9 mouse cellular contexts compared by ENCODE assay signal in genomic region chr8:116268161-116268560, GRCm38 (mm10).
A peak's percentile ranks its signal among the peaks of the same experiment; 100 is the strongest.
DNase-seq lines count a peak whose midpoint lies in the region; ATAC-seq and TF ChIP-seq lines count a peak whose summit lies in the region.
"Had no signal": no experiment of that assay in that cellular context is flagged by ENCODE, and none has a peak within 500 bp of the region (broad histone marks: within the 10 kb centered on the region; RNA-seq: fewer than 3 reads in every experiment).

No protein-coding gene starts in this region.

- no peak overlapping the region for H3K4me2 ChIP-seq in forebrain, postnatal 0 days (ENCODE audit: low read depth)
- H3K4me2 ChIP-seq in forebrain, embryonic 12.5 days = no peak overlapping the region
- H3K4me2 ChIP-seq: liver, embryonic 15.5 days had no signal

- peak; percentile 29 for DNase-seq in forebrain, postnatal 0 days
- DNase-seq in Muller cell, postnatal 12 days (ENCODE audit: inconsistent ontology term) = peak; percentile 62
- DNase-seq in cerebellum, postnatal 36 days = peak; percentile 43 to 45
- peak; percentile 10 for DNase-seq in layer of hippocampus, adult 9-11 months
- DNase-seq in thymus, postnatal 10 days (ENCODE audit: low spot score in 2 of 2) = no peak
- DNase-seq in spleen, postnatal 10 days (ENCODE audit: low spot score in 2 of 2) = no peak

- no peak overlapping the region for H3K4me3 ChIP-seq in forebrain, postnatal 0 days (ENCODE audit: low read depth, low read length)
- H3K4me3 ChIP-seq in forebrain, embryonic 12.5 days (replicated peaks) = no peak overlapping the region
- H3K4me3 ChIP-seq in small intestine, adult 2 months (ENCODE audit: low read depth, low read length) = no peak overlapping the region
- H3K4me3 ChIP-seq: liver, embryonic 15.5 days had no signal

- no peak overlapping the region for H3K9ac ChIP-seq in forebrain, postnatal 0 days
- H3K9ac ChIP-seq in forebrain, embryonic 12.5 days = no peak overlapping the region
- H3K9ac ChIP-seq: liver, embryonic 15.5 days had no signal

- TF ChIP-seq CTCF in forebrain, postnatal 0 days (IDR thresholded peaks at IDR 0.05; ENCODE audit: low read depth) = no peak
- TF ChIP-seq CTCF in small intestine, adult 2 months (IDR thresholded peaks at IDR 0.05; ENCODE audit: extremely low read depth, insufficient read length, insufficient replicate concordance, low read depth, low read length) = no peak

- TF ChIP-seq POLR2A in small intestine, adult 2 months (IDR thresholded peaks at IDR 0.05; ENCODE audit: low read depth, low read length) = no peak

- H3K9me3 ChIP-seq in forebrain, postnatal 0 days (ENCODE audit: low read length) = no peaks in the 10 kb centered on the region
- H3K9me3 ChIP-seq in forebrain, embryonic 12.5 days = no peaks in the 10 kb centered on the region
- H3K9me3 ChIP-seq: liver, embryonic 15.5 days had no signal

- no peaks in the 10 kb centered on the region for H3K36me3 ChIP-seq in forebrain, postnatal 0 days (ENCODE audit: insufficient read depth)
- H3K36me3 ChIP-seq in forebrain, embryonic 12.5 days (replicated peaks) = no peaks in the 10 kb centered on the region
- H3K36me3 ChIP-seq in small intestine, adult 2 months (ENCODE audit: control insufficient read depth, insufficient read depth, low read length) = no peaks in the 10 kb centered on the region
- H3K36me3 ChIP-seq: liver, embryonic 15.5 days had no signal

- WGBS in forebrain, postnatal 0 days = 33% methylated on average over 9 of the region's 9 CpGs
- WGBS in forebrain, embryonic 12.5 days = 68% methylated on average over 9 of the region's 9 CpGs
- 29% methylated on average over 9 of the region's 9 CpGs for WGBS in small intestine, adult 2 months

- no peak for ATAC-seq in forebrain, postnatal 0 days
- ATAC-seq in forebrain, embryonic 12.5 days (ENCODE audit: low FRiP score) = no peak

- H3K27me3 ChIP-seq in forebrain, postnatal 0 days (ENCODE audit: insufficient read depth, low read length) = no peaks in the 10 kb centered on the region
- H3K27me3 ChIP-seq in forebrain, embryonic 12.5 days = peaks cover 20% of the 10 kb centered on the region
- no peaks in the 10 kb centered on the region for H3K27me3 ChIP-seq in small intestine, adult 2 months (ENCODE audit: control insufficient read depth, insufficient read depth, low read length)
- H3K27me3 ChIP-seq: liver, embryonic 15.5 days had no signal

- no peak overlapping the region for H3K27ac ChIP-seq in forebrain, postnatal 0 days (ENCODE audit: low read depth, low read length)
- no peak overlapping the region for H3K27ac ChIP-seq in forebrain, embryonic 12.5 days
- peak overlapping the region; percentile 81 for H3K27ac ChIP-seq in small intestine, adult 2 months (ENCODE audit: insufficient read depth, low read depth, low read length)
- H3K27ac ChIP-seq: liver, embryonic 15.5 days had no signal

- H3K4me1 ChIP-seq in forebrain, postnatal 0 days (ENCODE audit: insufficient read depth) = no peaks in the 10 kb centered on the region
- H3K4me1 ChIP-seq in forebrain, embryonic 12.5 days = peaks cover 5% of the 10 kb centered on the region
- peaks cover 41% of the 10 kb centered on the region; the same call in 1 of the 2 replicates for H3K4me1 ChIP-seq in small intestine, adult 2 months (ENCODE audit: control insufficient read depth, insufficient read depth, insufficient read length, low read length)
- H3K4me1 ChIP-seq: liver, embryonic 15.5 days had no signal

Comparison
In these comparisons a context has a peak if more than half of its experiments do, and no peak if none do; other contexts are left out.
1. DNase-seq: peak in forebrain, postnatal 0 days (single experiment), Muller cell, postnatal 12 days (single experiment), cerebellum, postnatal 36 days (2 of 2) and layer of hippocampus, adult 9-11 months (single experiment); none in thymus, postnatal 10 days (0 of 2) and spleen, postnatal 10 days (0 of 2).